In the genomic region with DNA sequence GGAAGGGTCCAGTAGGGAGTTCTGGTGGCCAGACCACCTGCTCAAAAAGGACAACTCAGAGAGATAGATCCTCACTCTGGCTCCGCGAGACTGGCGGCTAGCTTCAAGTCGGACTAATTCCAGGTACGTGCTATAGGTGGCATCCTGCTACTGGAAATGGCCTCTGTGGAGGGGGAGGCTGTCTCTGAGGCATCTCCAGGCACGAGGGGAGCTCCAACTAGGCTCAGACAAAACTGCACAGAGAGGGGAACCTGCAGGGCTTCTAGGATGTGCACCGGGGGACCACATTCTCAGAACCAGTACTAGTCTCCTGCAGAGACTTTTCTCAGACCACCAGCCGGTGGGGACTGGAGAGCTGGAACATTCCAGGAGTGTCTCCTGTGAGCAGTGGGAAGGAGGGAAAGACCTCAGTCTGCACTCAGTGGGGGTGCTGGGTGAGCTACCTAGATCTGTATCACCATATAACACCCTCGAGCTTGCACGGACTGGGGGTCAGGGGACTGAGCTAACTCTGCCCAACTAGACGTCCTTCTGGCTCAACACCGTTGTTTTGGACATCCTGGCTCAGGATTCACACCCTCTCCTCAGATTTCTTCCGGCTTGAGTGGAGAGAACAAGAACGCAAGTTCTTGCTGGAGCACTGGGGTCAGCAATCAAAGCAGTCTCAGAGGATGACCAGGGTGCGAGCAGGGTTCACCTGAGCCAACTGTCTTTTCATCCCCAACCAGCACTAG, we compare ENCODE assay signal across 7 mouse cellular contexts. TPM values are rescaled to one million over a fixed set of nuclear protein-coding genes. Genes with fewer than 3 reads are reported as not detected.
DNase-seq lines count a peak whose midpoint lies in the region; ATAC-seq and TF ChIP-seq lines count a peak whose summit lies in the region.

No protein-coding gene starts in this region.

- no peak overlapping the region for H3K27ac ChIP-seq in testis, adult 2 months (ENCODE audit: control insufficient read depth, insufficient read depth, low read depth, low read length)
- peak overlapping the region; percentile 90; the same call in 1 of the 2 replicates for H3K27ac ChIP-seq in heart, embryonic 13.5 days (replicated peaks)
- peak overlapping the region; percentile 74; the same call in 1 of the 2 replicates for H3K27ac ChIP-seq in limb, embryonic 12.5 days

- peak; percentile 30; the same call in 1 of the 2 replicates for TF ChIP-seq CTCF in testis, adult 2 months (IDR thresholded peaks at IDR 0.05; ENCODE audit: control insufficient read depth, insufficient read depth, insufficient replicate concordance, low read depth, low read length)

- TF ChIP-seq POLR2A in testis, adult 2 months (IDR thresholded peaks at IDR 0.05; ENCODE audit: control insufficient read depth, low read depth, low read length): no peak

- WGBS in heart, embryonic 13.5 days: 3% methylated on average over 15 of the region's 15 CpGs
- 3% methylated on average over 15 of the region's 15 CpGs for WGBS in limb, embryonic 12.5 days

- H3K4me2 ChIP-seq in heart, embryonic 13.5 days: peak overlapping the region; percentile 96
- H3K4me2 ChIP-seq in limb, embryonic 12.5 days: peak overlapping the region; percentile 91; the same call in 1 of the 2 replicates

- H3K9ac ChIP-seq in heart, embryonic 13.5 days: peak overlapping the region; percentile 58
- no peak overlapping the region for H3K9ac ChIP-seq in limb, embryonic 12.5 days (replicated peaks)

- H3K9me3 ChIP-seq in heart, embryonic 13.5 days: no peaks in the 10 kb centered on the region
- no peaks in the 10 kb centered on the region for H3K9me3 ChIP-seq in limb, embryonic 12.5 days

- H3K4me3 ChIP-seq in testis, adult 2 months (ENCODE audit: control insufficient read depth, low read depth, low read length): no peak overlapping the region
- H3K4me3 ChIP-seq in heart, embryonic 13.5 days: 0 out of 2 replicates have a peak overlapping the region, but pooled peaks have one; percentile 68
- 0 out of 2 replicates have a peak overlapping the region, but pooled peaks have one; percentile 39 for H3K4me3 ChIP-seq in limb, embryonic 12.5 days (replicated peaks)

- no peak for DNase-seq in testis, postnatal 10 days (ENCODE audit: low spot score)
- peak; percentile 77 to 78 for DNase-seq in cerebellum, postnatal 10 days
- DNase-seq in retina, embryonic 14.5 days (ENCODE audit: low spot score): peak; percentile 57
- DNase-seq in natural killer cell, adult 2 months (ENCODE audit: low spot score in 2 of 2): no peak

- no peaks in the 10 kb centered on the region for H3K36me3 ChIP-seq in testis, adult 2 months (ENCODE audit: control insufficient read depth, insufficient read depth, low read length)
- no peaks in the 10 kb centered on the region for H3K36me3 ChIP-seq in heart, embryonic 13.5 days
- no peaks in the 10 kb centered on the region for H3K36me3 ChIP-seq in limb, embryonic 12.5 days

- H3K27me3 ChIP-seq in testis, adult 2 months (ENCODE audit: control insufficient read depth, insufficient read depth, low read length): peaks cover 5% of the 10 kb centered on the region; the same call in 1 of the 2 replicates
- H3K27me3 ChIP-seq in heart, embryonic 13.5 days (replicated peaks): peaks cover 81% of the 10 kb centered on the region
- H3K27me3 ChIP-seq in limb, embryonic 12.5 days: peaks cover 83% of the 10 kb centered on the region

- no peak for ATAC-seq in heart, embryonic 13.5 days (ENCODE audit: extremely low read depth, insufficient number of reproducible peaks, low FRiP score, low TSS enrichment)
- ATAC-seq in limb, embryonic 12.5 days (ENCODE audit: insufficient number of reproducible peaks, insufficient read depth, low FRiP score, low TSS enrichment, low read depth): no peak

- peaks cover 31% of the 10 kb centered on the region for H3K4me1 ChIP-seq in testis, adult 2 months (ENCODE audit: control insufficient read depth, insufficient read depth, low read length)
- peaks cover 51% of the 10 kb centered on the region for H3K4me1 ChIP-seq in heart, embryonic 13.5 days
- peaks cover 53% of the 10 kb centered on the region for H3K4me1 ChIP-seq in limb, embryonic 12.5 days (replicated peaks)

RNA-seq across cellular contexts. Expression of gene Cbx8, which starts 11.3 kb away (rescaled TPM):
- 0.53 and 0.79 TPM in 2 replicates for polyA plus RNA-seq in testis, adult 2 months (2012; rRNA removed)
- 6.1 and 7.0 TPM in 2 replicates for polyA plus RNA-seq in heart, embryonic 13.5 days (2015; fragmentation: Nextera tagmentation; extraction: Ambion mirVana)
- 11.8 and 13.0 TPM in 2 replicates for polyA plus RNA-seq in limb, embryonic 12.5 days (2016; fragmentation: Nextera tagmentation; extraction: Ambion mirVana)

RNA-seq across cellular contexts. Expression of gene Cbx2, which starts 29.3 kb away (rescaled TPM):
- 2.3 and 2.4 TPM in 2 replicates for polyA plus RNA-seq in testis, adult 2 months (2012; rRNA removed)
- 17.6 and 18.9 TPM in 2 replicates for polyA plus RNA-seq in heart, embryonic 13.5 days (2015; fragmentation: Nextera tagmentation; extraction: Ambion mirVana)
- polyA plus RNA-seq in limb, embryonic 12.5 days (2016; fragmentation: Nextera tagmentation; extraction: Ambion mirVana): 121 and 122 TPM in 2 replicates

RNA-seq across cellular contexts. Expression of gene Cbx4, which starts 33.9 kb away (rescaled TPM):
- polyA plus RNA-seq in testis, adult 2 months (2012; rRNA removed): 3.3 and 3.8 TPM in 2 replicates
- polyA plus RNA-seq in heart, embryonic 13.5 days (2015; fragmentation: Nextera tagmentation; extraction: Ambion mirVana): 8.0 and 9.5 TPM in 2 replicates
- polyA plus RNA-seq in limb, embryonic 12.5 days (2016; fragmentation: Nextera tagmentation; extraction: Ambion mirVana): 9.8 and 12.5 TPM in 2 replicates

Comparison
In these comparisons a context has a peak if more than half of its experiments do, and no peak if none do; other contexts are left out.
1. DNase-seq: peak in cerebellum, postnatal 10 days (2 of 2) and retina, embryonic 14.5 days (single experiment); none in testis, postnatal 10 days (single experiment) and natural killer cell, adult 2 months (0 of 2).